Mouse (Mus musculus): ENCODE measurements around the gene Pebp1.
"Not testable (repeated sequence)": the region's sequence is repeated elsewhere in the genome, so short reads cannot be mapped to it uniquely, and the experiment has no call there.

The Pebp1 gene

GRCm38 (mm10) chr5:117286831-117287822, at the start of gene Pebp1:
TSS of gene Pebp1 (minus strand) at chr5:117287625.
- peak; percentile 91 to 92 for DNase-seq (ENCODE audit: low spot score in 2 of 2)

- DNase-seq (ENCODE audit: low spot score in 2 of 2) = no peak
Observed at GRCm38 (mm10) chr5:117330457-117330856, 43.0 kb upstream of the Pebp1 start.

GRCm38 (mm10) chr5:117326408-117326807, 39.0 kb upstream of the Pebp1 start:
- DNase-seq (ENCODE audit: low spot score in 2 of 2) = no peak

- no peak for DNase-seq (ENCODE audit: low spot score in 2 of 2)
Observed at GRCm38 (mm10) chr5:117323751-117324150, 36.3 kb upstream of the Pebp1 start.

DNA sequence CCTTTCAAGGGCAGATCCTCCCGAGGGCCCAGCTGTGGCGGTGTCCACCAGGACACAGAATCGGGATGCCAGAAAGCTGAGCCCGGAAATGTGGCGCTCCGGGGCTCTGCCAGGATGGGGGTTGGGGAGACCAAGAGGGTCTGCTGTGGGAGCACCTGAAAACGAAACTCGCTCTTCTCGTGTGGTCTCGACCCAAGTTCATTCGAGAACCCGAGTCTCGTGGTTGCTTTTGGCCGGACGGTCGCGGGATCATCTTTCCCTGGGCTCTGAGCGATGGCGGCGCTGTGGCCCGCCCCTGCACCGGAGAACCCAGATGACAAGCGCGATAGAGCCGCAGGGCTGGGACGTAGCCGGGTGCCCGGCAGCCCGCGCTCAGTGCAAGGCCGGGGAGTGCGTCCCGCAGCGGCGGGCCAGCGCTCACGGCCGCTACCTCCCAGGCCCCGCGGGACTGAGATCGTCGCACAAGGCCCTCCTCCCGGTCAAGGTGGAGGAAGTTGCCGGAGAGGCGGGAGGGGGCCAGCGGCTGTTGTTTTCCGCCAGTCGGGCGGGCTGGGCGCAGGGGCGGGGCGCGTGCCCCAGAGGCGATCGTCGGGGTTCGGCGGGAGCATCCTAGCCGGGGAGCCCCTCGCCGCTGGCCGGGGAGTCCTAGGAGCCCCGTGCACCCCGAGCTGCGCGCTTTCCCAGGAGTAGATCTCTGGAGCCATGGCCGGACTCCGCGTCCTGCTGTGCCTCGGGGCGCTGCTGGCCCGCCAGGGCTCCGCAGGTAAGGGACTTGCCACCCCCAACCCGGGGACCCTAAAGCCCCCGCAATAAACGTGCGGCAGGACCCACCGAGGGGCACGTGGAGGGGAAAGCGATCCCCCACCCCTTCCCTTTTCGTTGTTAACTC, 31.6 kb upstream of the Pebp1 start, which contains the start of gene Vsig10:
Gene Vsig10 (plus strand): TSS at position 343 of the 889 bp plus-strand sequence.
- DNase-seq (ENCODE audit: low spot score in 2 of 2) = peak in 1 of 2 experiments; percentile 3

- DNase-seq (ENCODE audit: low spot score in 2 of 2) = no peak
Observed at GRCm38 (mm10) chr5:117314587-117315428, 27.4 kb upstream of the Pebp1 start.

DNA sequence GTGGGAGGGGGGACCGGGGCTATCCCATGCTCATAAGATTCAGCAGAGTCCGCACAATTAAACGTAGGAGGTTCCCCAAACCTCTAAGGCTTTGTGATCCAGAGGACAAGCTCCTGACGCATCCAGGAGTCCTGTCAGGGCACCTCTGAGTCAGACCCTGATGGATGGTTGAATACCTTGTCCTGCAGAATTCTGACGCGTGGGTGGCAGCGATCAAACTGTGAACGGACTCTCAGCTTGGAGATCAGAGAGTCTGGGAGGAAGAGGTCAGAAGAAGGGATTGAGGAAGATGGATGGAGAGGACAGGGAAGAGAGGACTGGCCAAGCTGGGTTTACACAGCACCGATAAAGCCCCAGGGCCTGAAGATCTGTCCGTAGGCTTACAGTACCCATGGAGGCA, 26.5 kb upstream of the Pebp1 start:
- no peak for DNase-seq (ENCODE audit: low spot score in 2 of 2)

- DNase-seq (ENCODE audit: low spot score in 2 of 2) = no peak
Observed at GRCm38 (mm10) chr5:117313420-117313819, 26.0 kb upstream of the Pebp1 start.

- peak in 1 of 2 experiments; percentile 14 for DNase-seq (ENCODE audit: low spot score in 2 of 2)
Observed at GRCm38 (mm10) chr5:117307699-117308098, 20.3 kb upstream of the Pebp1 start.

DNA sequence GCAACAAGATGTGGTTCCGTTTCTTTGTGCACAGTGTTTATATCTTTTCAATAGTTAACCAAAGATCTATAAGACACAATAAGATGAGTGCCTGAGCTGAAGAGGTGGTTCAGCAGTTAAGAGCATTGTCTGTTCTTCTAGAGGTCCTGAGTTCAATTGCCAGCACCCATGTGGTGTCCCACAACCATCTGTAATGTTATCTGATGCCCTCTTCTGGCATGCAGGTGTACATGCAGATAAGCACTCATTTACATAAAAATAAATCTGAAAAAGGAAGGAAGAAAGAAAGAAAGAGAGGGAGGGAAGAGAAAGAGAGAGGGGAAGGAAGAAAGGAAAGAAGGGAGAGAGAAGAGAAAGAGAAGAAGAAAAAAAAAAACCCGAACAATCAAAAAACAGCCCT, 19.4 kb upstream of the Pebp1 start:
- DNase-seq (ENCODE audit: low spot score in 2 of 2) = no peak

DNA sequence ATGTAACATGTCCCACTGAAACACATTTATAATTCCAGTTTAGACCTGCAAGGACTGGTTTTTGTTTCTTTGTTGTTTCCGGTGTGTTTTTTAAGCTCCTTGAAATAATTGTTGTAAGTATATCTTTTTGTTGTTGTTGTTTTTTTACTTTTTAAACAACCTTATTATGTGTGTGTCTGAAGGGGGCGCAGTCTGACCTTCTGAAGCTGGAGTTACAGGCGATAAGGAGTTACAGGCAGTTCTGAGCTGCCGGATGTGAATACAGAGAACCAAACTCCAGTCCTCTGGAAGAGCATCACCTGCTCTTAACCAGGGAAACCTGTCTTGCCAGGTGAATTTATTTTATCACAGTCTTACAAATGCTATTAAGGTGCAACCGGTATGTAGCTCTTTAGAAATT, 18.3 kb upstream of the Pebp1 start:
- DNase-seq (ENCODE audit: low spot score in 2 of 2) = no peak

GRCm38 (mm10) chr5:117304947-117305346, 17.5 kb upstream of the Pebp1 start:
- peak; percentile 39 to 54 for DNase-seq (ENCODE audit: low spot score in 2 of 2)

DNA sequence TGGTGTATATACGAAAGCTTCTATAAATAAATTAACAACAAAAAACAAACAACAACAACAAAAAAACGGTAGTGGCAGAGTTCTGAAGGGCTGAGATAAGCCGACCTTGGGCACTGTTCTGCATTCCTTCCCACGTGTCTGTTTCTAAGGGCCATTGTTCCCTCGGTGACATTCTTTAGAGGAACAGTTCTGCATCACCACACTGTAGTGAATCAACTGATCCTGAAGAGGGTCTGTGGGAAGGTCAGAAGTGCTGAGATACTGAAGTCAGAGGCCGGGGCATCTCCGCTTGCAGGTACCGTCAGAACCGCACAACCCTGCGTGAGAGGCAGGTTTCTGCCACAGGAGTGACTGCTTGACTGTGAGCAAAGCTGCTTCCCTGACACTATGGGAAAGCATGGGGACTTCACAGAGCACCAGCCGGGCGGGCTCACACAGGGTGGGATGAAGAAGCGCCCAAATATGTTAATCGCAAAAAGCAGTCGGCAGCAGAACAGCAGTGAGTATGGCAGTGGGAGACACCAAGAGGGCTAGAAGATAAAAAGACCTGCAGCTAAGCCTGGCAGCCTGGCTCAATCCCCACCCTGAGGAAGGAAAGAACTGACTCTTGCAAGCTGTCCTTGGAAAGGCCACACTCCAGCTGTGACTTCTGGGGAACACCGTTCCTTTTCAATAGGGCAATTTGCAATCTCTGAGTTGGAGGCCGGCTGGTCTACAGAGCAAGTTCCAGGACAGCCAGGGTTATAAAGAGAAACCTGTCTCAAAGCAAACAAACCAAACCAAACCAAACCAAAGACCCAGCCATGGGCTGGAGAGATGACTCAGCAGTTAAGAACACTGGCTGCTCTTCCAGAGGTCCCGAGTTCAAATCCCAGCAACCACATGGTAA, 16.5 kb upstream of the Pebp1 start:
- DNase-seq (ENCODE audit: low spot score in 2 of 2) = no peak

GRCm38 (mm10) chr5:117302899-117303298, 15.5 kb upstream of the Pebp1 start:
- DNase-seq (ENCODE audit: low spot score in 2 of 2) = no peak

- DNase-seq (ENCODE audit: low spot score in 2 of 2) = no peak
Observed at GRCm38 (mm10) chr5:117295011-117295410, 7.6 kb upstream of the Pebp1 start.

DNA sequence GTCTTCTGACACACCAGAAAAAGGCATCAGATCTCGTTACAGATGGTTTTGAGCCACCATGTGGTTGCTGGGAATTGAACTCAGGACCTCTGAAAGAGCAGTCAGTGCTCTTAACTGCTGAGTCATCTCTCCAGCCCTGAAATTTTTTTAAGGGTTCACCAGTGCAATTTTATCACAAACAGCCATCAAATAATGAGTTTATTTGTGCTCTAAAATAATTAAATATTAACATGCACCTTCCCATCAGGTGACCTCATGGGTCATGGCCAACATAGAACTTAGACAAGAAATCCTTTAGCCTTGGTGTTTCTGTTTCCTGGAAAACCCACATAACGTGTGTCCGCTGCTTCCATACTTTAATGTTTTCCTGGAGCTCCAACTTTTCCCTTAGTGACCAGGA, 6.4 kb upstream of the Pebp1 start:
- not testable (repeated sequence) for DNase-seq (ENCODE audit: low spot score in 2 of 2)

- DNase-seq (ENCODE audit: low spot score in 2 of 2) = no peak
Observed at GRCm38 (mm10) chr5:117292547-117292946, 5.1 kb upstream of the Pebp1 start.

DNA sequence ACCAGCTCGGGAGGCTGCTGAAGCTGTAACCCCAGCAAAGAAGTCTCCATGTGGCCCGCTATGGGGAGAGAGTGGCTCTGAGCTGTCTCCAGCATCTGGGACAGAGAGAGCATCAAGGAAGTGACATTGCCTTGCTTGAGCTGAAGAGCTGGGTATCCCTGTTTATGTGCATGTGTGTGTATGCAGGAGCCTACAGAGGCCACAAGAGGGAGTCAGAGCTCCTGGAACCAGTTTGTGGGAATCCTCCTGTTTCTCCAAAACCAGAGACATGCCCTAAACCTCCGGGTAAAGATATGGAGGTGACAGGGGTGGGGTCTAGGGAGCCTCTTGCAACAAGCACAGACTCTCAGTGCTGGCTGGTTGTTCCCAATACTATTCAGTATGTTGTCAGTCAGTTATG, 3.9 kb upstream of the Pebp1 start:
- DNase-seq (ENCODE audit: low spot score in 2 of 2) = no peak

GRCm38 (mm10) chr5:117290081-117290480, 2.7 kb upstream of the Pebp1 start:
- no peak for DNase-seq (ENCODE audit: low spot score in 2 of 2)

DNA sequence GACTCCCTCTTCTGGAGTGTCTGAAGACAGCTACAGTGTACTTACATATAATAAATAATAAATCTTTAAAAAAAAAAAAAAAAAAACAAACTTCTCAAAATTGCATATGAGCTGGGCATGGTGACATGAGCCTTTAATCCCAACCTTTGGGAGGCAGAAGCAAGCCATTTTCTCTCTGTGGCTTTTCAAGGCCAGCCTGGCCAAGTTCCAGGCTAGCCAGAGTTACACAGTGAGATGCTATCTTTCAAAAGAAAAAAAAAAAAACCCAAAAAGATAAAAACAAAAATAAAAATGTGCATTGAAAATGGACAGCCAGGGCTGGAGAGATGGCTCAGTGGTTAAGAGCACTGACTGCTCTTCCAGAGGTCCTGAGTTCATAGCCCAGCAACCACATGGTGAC, 2.2 kb upstream of the Pebp1 start:
- no peak for DNase-seq (ENCODE audit: low spot score in 2 of 2)
